16 mouse cellular contexts compared by ENCODE assay signal in genomic region chr16:9819508-9819907, GRCm38 (mm10).
DNase-seq lines count a peak whose midpoint lies in the region; ATAC-seq lines count a peak whose summit lies in the region.
"Had no signal": no experiment of that assay in that cellular context is flagged by ENCODE, and none has a peak within 500 bp of the region (broad histone marks: within the 10 kb centered on the region; RNA-seq: fewer than 3 reads in every experiment).

No protein-coding gene starts in this region.

- intact Hi-C loops in left cerebral cortex, postnatal 4 days (cut with DNase I), result no loop called here
- intact Hi-C loops in left cerebral cortex, postnatal 25 days (cut with DNase I), result no loop called here

- H3K9me3 ChIP-seq in forebrain, embryonic 16.5 days (ENCODE audit: control insufficient read depth, low read length), result no peaks in the 10 kb centered on the region
- H3K9me3 ChIP-seq: embryonic facial prominence, embryonic 15.5 days; forebrain, embryonic 12.5 days; limb, embryonic 15.5 days had no signal

- peak; percentile 6 for DNase-seq in embryo, embryonic 10 days (ENCODE audit: low spot score)
- DNase-seq in embryo, embryonic 9.5 days (ENCODE audit: extremely low spot score), result no peak
- DNase-seq in left cerebral cortex, postnatal 4 days, result peak; percentile 47
- no peak for DNase-seq in left cerebral cortex, postnatal 25 days (ENCODE audit: low spot score in 2 of 2)
- peak; percentile 63 for DNase-seq in cerebellum, adult 8-10 months
- DNase-seq in retina, adult 2 months (ENCODE audit: low read depth, low spot score), result peak; percentile 2
- DNase-seq: adrenal gland, adult 2 months; heart, postnatal 10 days; lung, adult 2 months had no signal

- WGBS in forebrain, embryonic 16.5 days, result 67% methylated on average over 3 of the region's 3 CpGs

- H3K4me3 ChIP-seq in forebrain, embryonic 16.5 days (replicated peaks; ENCODE audit: low read length), result no peak overlapping the region
- H3K4me3 ChIP-seq: embryonic facial prominence, embryonic 15.5 days; forebrain, embryonic 12.5 days; limb, embryonic 15.5 days; myocyte had no signal

- no peaks in the 10 kb centered on the region for H3K36me3 ChIP-seq in forebrain, embryonic 16.5 days (ENCODE audit: control insufficient read depth, insufficient read depth)
- H3K36me3 ChIP-seq: embryonic facial prominence, embryonic 15.5 days; forebrain, embryonic 12.5 days; limb, embryonic 15.5 days had no signal

- no peak overlapping the region for H3K9ac ChIP-seq in forebrain, embryonic 16.5 days (replicated peaks; ENCODE audit: low read depth, low read length)
- H3K9ac ChIP-seq: embryonic facial prominence, embryonic 15.5 days; forebrain, embryonic 12.5 days; limb, embryonic 15.5 days had no signal

- no peak overlapping the region for H3K27ac ChIP-seq in forebrain, embryonic 16.5 days (ENCODE audit: low read length)
- H3K27ac ChIP-seq: embryonic facial prominence, embryonic 15.5 days; forebrain, embryonic 12.5 days; limb, embryonic 15.5 days had no signal

- no peak overlapping the region for H3K4me2 ChIP-seq in forebrain, embryonic 16.5 days (ENCODE audit: low read length)
- H3K4me2 ChIP-seq: embryonic facial prominence, embryonic 15.5 days; forebrain, embryonic 12.5 days; limb, embryonic 15.5 days had no signal

- H3K4me1 ChIP-seq in forebrain, embryonic 16.5 days (replicated peaks; ENCODE audit: control insufficient read depth, insufficient read depth, low read length), result no peaks in the 10 kb centered on the region
- H3K4me1 ChIP-seq: embryonic facial prominence, embryonic 15.5 days; forebrain, embryonic 12.5 days; limb, embryonic 15.5 days had no signal

- H3K27me3 ChIP-seq in forebrain, embryonic 16.5 days (replicated peaks; ENCODE audit: control insufficient read depth, insufficient read depth, low read length), result no peaks in the 10 kb centered on the region
- H3K27me3 ChIP-seq: embryonic facial prominence, embryonic 15.5 days; forebrain, embryonic 12.5 days; limb, embryonic 15.5 days had no signal

- ATAC-seq in inflammation-experienced regulatory T-cells, adult 6 months, result no peak
- no peak for ATAC-seq in forebrain, embryonic 16.5 days
- ATAC-seq: intestine, embryonic 16.5 days had no signal

Comparison
In these comparisons a context has a peak if more than half of its experiments do, and no peak if none do; other contexts are left out.
1. DNase-seq: peak in embryo, embryonic 10 days (single experiment), left cerebral cortex, postnatal 4 days (single experiment), cerebellum, adult 8-10 months (single experiment) and retina, adult 2 months (single experiment); none in embryo, embryonic 9.5 days (single experiment) and left cerebral cortex, postnatal 25 days (0 of 2).